Mouse (Mus musculus): ENCODE measurements around the gene Gas2l1.

Gas2l1 gene

GRCm38 (mm10) chr11:5017506-5017905 is 47.6 kb downstream of the Gas2l1 start:
- TF ChIP-seq POU5F1 (IDR thresholded peaks at IDR 0.05; ENCODE audit: borderline replicate concordance, low read length) (no peak), CTCF (conservative IDR thresholded peaks at IDR 0.05; ENCODE audit: low read length) (peak; percentile 34; the same call in 1 of the 2 replicates), NANOG (IDR thresholded peaks at IDR 0.05; ENCODE audit: borderline replicate concordance, low read length) (no peak)
- Histone ChIP-seq H3K4me1 (replicated peaks; ENCODE audit: low read depth, low read length) (no peaks in the 10 kb centered on the region), H3K27me3 (ENCODE audit: insufficient read depth, low read length) (no peaks in the 10 kb centered on the region), H3K9me3 (ENCODE audit: low read length) (no peaks in the 10 kb centered on the region), H3K4me3 (replicated peaks; ENCODE audit: low read length) (no peak overlapping the region), H3K36me3 (ENCODE audit: insufficient read depth, low read length) (peaks cover 87% of the 10 kb centered on the region)

GRCm38 (mm10) chr11:5016286-5016685 is 48.8 kb downstream of the Gas2l1 start:
- Histone ChIP-seq H3K4me3 (replicated peaks; ENCODE audit: low read length) (no peak overlapping the region), H3K9me3 (ENCODE audit: low read length) (no peaks in the 10 kb centered on the region), H3K27me3 (ENCODE audit: insufficient read depth, low read length) (no peaks in the 10 kb centered on the region), H3K4me1 (replicated peaks; ENCODE audit: low read depth, low read length) (no peaks in the 10 kb centered on the region), H3K36me3 (ENCODE audit: insufficient read depth, low read length) (peaks cover 92% of the 10 kb centered on the region)
- TF ChIP-seq NANOG (IDR thresholded peaks at IDR 0.05; ENCODE audit: borderline replicate concordance, low read length), result no peak
- no peak for TF ChIP-seq POU5F1 (IDR thresholded peaks at IDR 0.05; ENCODE audit: borderline replicate concordance, low read length)

GRCm38 (mm10) chr11:5015720-5016119 is 49.4 kb downstream of the Gas2l1 start:
- no peak overlapping the region for H3K4me3 ChIP-seq (replicated peaks; ENCODE audit: low read length)

GRCm38 (mm10) chr11:5012213-5012715 is 52.9 kb downstream of the Gas2l1 start:
- Histone ChIP-seq H3K9me3 (ENCODE audit: low read length) (no peaks in the 10 kb centered on the region), H3K36me3 (ENCODE audit: insufficient read depth, low read length) (peaks cover 78% of the 10 kb centered on the region), H3K27me3 (ENCODE audit: insufficient read depth, low read length) (no peaks in the 10 kb centered on the region), H3K4me3 (replicated peaks; ENCODE audit: low read length) (no peak overlapping the region), H3K4me1 (replicated peaks; ENCODE audit: low read depth, low read length) (peaks cover 17% of the 10 kb centered on the region)
- TF ChIP-seq NANOG (IDR thresholded peaks at IDR 0.05; ENCODE audit: borderline replicate concordance, low read length) (no peak), CTCF (conservative IDR thresholded peaks at IDR 0.05; ENCODE audit: low read length) (no peak), POU5F1 (IDR thresholded peaks at IDR 0.05; ENCODE audit: borderline replicate concordance, low read length) (no peak)

More at GRCm38 (mm10) chr11:5015720-5016119, 49.4 kb downstream of the Gas2l1 start:
- no peak for TF ChIP-seq NANOG (IDR thresholded peaks at IDR 0.05; ENCODE audit: borderline replicate concordance, low read length)
- no peak for TF ChIP-seq POU5F1 (IDR thresholded peaks at IDR 0.05; ENCODE audit: borderline replicate concordance, low read length)
- peak; percentile 31 for TF ChIP-seq CTCF (conservative IDR thresholded peaks at IDR 0.05; ENCODE audit: low read length)
- no peaks in the 10 kb centered on the region for H3K27me3 ChIP-seq (ENCODE audit: insufficient read depth, low read length)
- H3K9me3 ChIP-seq (ENCODE audit: low read length), result no peaks in the 10 kb centered on the region
- H3K36me3 ChIP-seq (ENCODE audit: insufficient read depth, low read length), result peaks cover 93% of the 10 kb centered on the region
- no peaks in the 10 kb centered on the region for H3K4me1 ChIP-seq (replicated peaks; ENCODE audit: low read depth, low read length)

GRCm38 (mm10) chr11:5011480-5011879 is 53.6 kb downstream of the Gas2l1 start:
- H3K4me1 ChIP-seq (replicated peaks; ENCODE audit: low read depth, low read length), result peaks cover 22% of the 10 kb centered on the region
- TF ChIP-seq CTCF (conservative IDR thresholded peaks at IDR 0.05; ENCODE audit: low read length), result no peak
- TF ChIP-seq POU5F1 (IDR thresholded peaks at IDR 0.05; ENCODE audit: borderline replicate concordance, low read length), result no peak
- TF ChIP-seq NANOG (IDR thresholded peaks at IDR 0.05; ENCODE audit: borderline replicate concordance, low read length), result no peak
- peaks cover 70% of the 10 kb centered on the region for H3K36me3 ChIP-seq (ENCODE audit: insufficient read depth, low read length)
- H3K9me3 ChIP-seq (ENCODE audit: low read length), result no peaks in the 10 kb centered on the region
- no peak overlapping the region for H3K4me3 ChIP-seq (replicated peaks; ENCODE audit: low read length)
- no peaks in the 10 kb centered on the region for H3K27me3 ChIP-seq (ENCODE audit: insufficient read depth, low read length)

- Histone ChIP-seq H3K9me3 (ENCODE audit: low read length) (no peaks in the 10 kb centered on the region), H3K4me3 (replicated peaks; ENCODE audit: low read length) (no peak overlapping the region), H3K36me3 (ENCODE audit: insufficient read depth, low read length) (peaks cover 57% of the 10 kb centered on the region), H3K27me3 (ENCODE audit: insufficient read depth, low read length) (no peaks in the 10 kb centered on the region), H3K4me1 (replicated peaks; ENCODE audit: low read depth, low read length) (peaks cover 34% of the 10 kb centered on the region)
- no peak for TF ChIP-seq NANOG (IDR thresholded peaks at IDR 0.05; ENCODE audit: borderline replicate concordance, low read length)
- no peak for TF ChIP-seq CTCF (conservative IDR thresholded peaks at IDR 0.05; ENCODE audit: low read length)
- TF ChIP-seq POU5F1 (IDR thresholded peaks at IDR 0.05; ENCODE audit: borderline replicate concordance, low read length), result no peak
These were observed 54.9 kb downstream of the Gas2l1 start for GRCm38 (mm10) chr11:5010205-5010604.

GRCm38 (mm10) chr11:5009354-5010074 is 55.6 kb downstream of the Gas2l1 start:
- TF ChIP-seq POU5F1 (IDR thresholded peaks at IDR 0.05; ENCODE audit: borderline replicate concordance, low read length) (no peak), CTCF (conservative IDR thresholded peaks at IDR 0.05; ENCODE audit: low read length) (no peak), NANOG (IDR thresholded peaks at IDR 0.05; ENCODE audit: borderline replicate concordance, low read length) (no peak)
- H3K4me1 ChIP-seq (replicated peaks; ENCODE audit: low read depth, low read length), result peaks cover 39% of the 10 kb centered on the region

GRCm38 (mm10) chr11:5008867-5009266 is 56.3 kb downstream of the Gas2l1 start:
- Histone ChIP-seq H3K4me1 (replicated peaks; ENCODE audit: low read depth, low read length) (peaks cover 39% of the 10 kb centered on the region), H3K27me3 (ENCODE audit: insufficient read depth, low read length) (no peaks in the 10 kb centered on the region), H3K4me3 (replicated peaks; ENCODE audit: low read length) (no peak overlapping the region), H3K9me3 (ENCODE audit: low read length) (no peaks in the 10 kb centered on the region), H3K36me3 (ENCODE audit: insufficient read depth, low read length) (peaks cover 44% of the 10 kb centered on the region)
- TF ChIP-seq NANOG (IDR thresholded peaks at IDR 0.05; ENCODE audit: borderline replicate concordance, low read length), result no peak
- no peak for TF ChIP-seq POU5F1 (IDR thresholded peaks at IDR 0.05; ENCODE audit: borderline replicate concordance, low read length)
- no peak for TF ChIP-seq CTCF (conservative IDR thresholded peaks at IDR 0.05; ENCODE audit: low read length)

More at GRCm38 (mm10) chr11:5009354-5010074, 55.6 kb downstream of the Gas2l1 start:
- Histone ChIP-seq H3K36me3 (ENCODE audit: insufficient read depth, low read length) (peaks cover 51% of the 10 kb centered on the region), H3K27me3 (ENCODE audit: insufficient read depth, low read length) (no peaks in the 10 kb centered on the region), H3K4me3 (replicated peaks; ENCODE audit: low read length) (no peak overlapping the region), H3K9me3 (ENCODE audit: low read length) (no peaks in the 10 kb centered on the region)
